Mouse (Mus musculus): ENCODE results near the gene Ccdc32. TPM values are rescaled to one million over a fixed set of nuclear protein-coding genes. Genes with fewer than 3 reads are reported as not detected.

The Ccdc32 gene
- polyA plus RNA-seq, 1 experiment from 2014 or later: 16.3 TPM

- Histone ChIP-seq H3K4me3 (peak overlapping the region; percentile 57), H3K27ac (ENCODE audit: poor library complexity, severe bottlenecking) (no peak overlapping the region), H3K4me1 (replicated peaks) (peaks cover 14% of the 10 kb centered on the region; the same call in 1 of the 2 replicates), H3K9me3 (replicated peaks) (no peaks in the 10 kb centered on the region), H3K36me3 (no peaks in the 10 kb centered on the region), H3K9ac (peak overlapping the region; percentile 73; the same call in 1 of the 2 replicates), H3K4me2 (peak overlapping the region; percentile 76), H3K27me3 (replicated peaks) (peaks cover 35% of the 10 kb centered on the region)
- ATAC-seq (ENCODE audit: insufficient number of reproducible peaks, low FRiP score): no peak
- 12% methylated on average over 5 of the region's 5 CpGs for WGBS
Observed at GRCm38 (mm10) chr2:118976941-118977340, 52.3 kb downstream of the Ccdc32 start.

GRCm38 (mm10) chr2:118976282-118976929 is 52.8 kb downstream of the Ccdc32 start:
- Histone ChIP-seq H3K4me2 (peak overlapping the region; percentile 76), H3K4me3 (peak overlapping the region; percentile 57), H3K27me3 (replicated peaks) (peaks cover 34% of the 10 kb centered on the region), H3K9me3 (replicated peaks) (no peaks in the 10 kb centered on the region), H3K36me3 (no peaks in the 10 kb centered on the region), H3K4me1 (replicated peaks) (peaks cover 14% of the 10 kb centered on the region; the same call in 1 of the 2 replicates), H3K9ac (peak overlapping the region; percentile 73), H3K27ac (ENCODE audit: poor library complexity, severe bottlenecking) (no peak overlapping the region)
- peak; percentile 88 for ATAC-seq (ENCODE audit: insufficient number of reproducible peaks, low FRiP score)
- under 1% methylated on average over 57 of the region's 57 CpGs for WGBS

GRCm38 (mm10) chr2:118975855-118976254 is 53.3 kb downstream of the Ccdc32 start:
- Histone ChIP-seq H3K27ac (ENCODE audit: poor library complexity, severe bottlenecking) (no peak overlapping the region), H3K27me3 (replicated peaks) (peaks cover 31% of the 10 kb centered on the region), H3K9me3 (replicated peaks) (no peaks in the 10 kb centered on the region), H3K36me3 (no peaks in the 10 kb centered on the region), H3K4me3 (peak overlapping the region; percentile 57), H3K4me1 (replicated peaks) (peaks cover 14% of the 10 kb centered on the region; the same call in 1 of the 2 replicates), H3K9ac (peak overlapping the region; percentile 73), H3K4me2 (peak overlapping the region; percentile 76)
- WGBS: 8% methylated on average over 15 of the region's 15 CpGs
- peak; percentile 1; the same call in 1 of the 2 replicates for ATAC-seq (ENCODE audit: insufficient number of reproducible peaks, low FRiP score)

- ATAC-seq (ENCODE audit: insufficient number of reproducible peaks, low FRiP score): peak; percentile 58; the same call in 1 of the 2 replicates
- Histone ChIP-seq H3K36me3 (no peaks in the 10 kb centered on the region), H3K9ac (peak overlapping the region; percentile 64), H3K27me3 (replicated peaks) (peaks cover 32% of the 10 kb centered on the region), H3K4me3 (peak overlapping the region; percentile 43), H3K27ac (ENCODE audit: poor library complexity, severe bottlenecking) (no peak overlapping the region), H3K9me3 (replicated peaks) (no peaks in the 10 kb centered on the region), H3K4me1 (replicated peaks) (peaks cover 14% of the 10 kb centered on the region; the same call in 1 of the 2 replicates), H3K4me2 (peak overlapping the region; percentile 83)
- under 1% methylated on average over 33 of the region's 33 CpGs for WGBS
Observed at GRCm38 (mm10) chr2:118972687-118973376, 56.4 kb downstream of the Ccdc32 start.

GRCm38 (mm10) chr2:118972048-118972447 is 57.1 kb downstream of the Ccdc32 start:
- Histone ChIP-seq H3K4me3 (no peak overlapping the region), H3K27ac (ENCODE audit: poor library complexity, severe bottlenecking) (no peak overlapping the region), H3K4me1 (replicated peaks) (peaks cover 12% of the 10 kb centered on the region; the same call in 1 of the 2 replicates), H3K36me3 (no peaks in the 10 kb centered on the region), H3K9me3 (replicated peaks) (no peaks in the 10 kb centered on the region), H3K9ac (no peak overlapping the region), H3K27me3 (replicated peaks) (peaks cover 26% of the 10 kb centered on the region), H3K4me2 (no peak overlapping the region)
- ATAC-seq (ENCODE audit: insufficient number of reproducible peaks, low FRiP score): no peak
- WGBS: 78% methylated on average over 5 of the region's 5 CpGs

GRCm38 (mm10) chr2:118969585-118970147 is 59.5 kb downstream of the Ccdc32 start:
- Histone ChIP-seq H3K4me3 (no peak overlapping the region), H3K36me3 (no peaks in the 10 kb centered on the region), H3K4me1 (replicated peaks) (0 out of 2 replicates have a peak, but pooled peaks cover 3% of the 10 kb centered on the region), H3K27me3 (replicated peaks) (peaks cover 14% of the 10 kb centered on the region), H3K27ac (ENCODE audit: poor library complexity, severe bottlenecking) (no peak overlapping the region), H3K4me2 (no peak overlapping the region), H3K9me3 (replicated peaks) (no peaks in the 10 kb centered on the region), H3K9ac (no peak overlapping the region)
- no peak for ATAC-seq (ENCODE audit: insufficient number of reproducible peaks, low FRiP score)
- WGBS: 72% methylated on average over 11 of the region's 11 CpGs

Other genes with a start within 250 kb of the Ccdc32 start
- gene Disp2, start 249.7 kb downstream of the Ccdc32 start, polyA plus RNA-seq (2016; fragmentation: Nextera tagmentation; extraction: Ambion mirVana): 0.10 and 0.23 TPM in 2 replicates
- gene Knstrn, start 215.4 kb downstream of the Ccdc32 start, polyA plus RNA-seq (2016; fragmentation: Nextera tagmentation; extraction: Ambion mirVana): 109 and 115 TPM in 2 replicates
- 68.2 and 68.7 TPM in 2 replicates for gene Ivd, start 167.4 kb downstream of the Ccdc32 start, polyA plus RNA-seq (2016; fragmentation: Nextera tagmentation; extraction: Ambion mirVana)
- 4.5 and 4.8 TPM in 2 replicates for gene Bahd1, start 129.0 kb downstream of the Ccdc32 start, polyA plus RNA-seq (2016; fragmentation: Nextera tagmentation; extraction: Ambion mirVana)
- gene Chst14, start 102.9 kb downstream of the Ccdc32 start, polyA plus RNA-seq (2016; fragmentation: Nextera tagmentation; extraction: Ambion mirVana): 23.9 and 25.4 TPM in 2 replicates
- 4.5 and 5.0 TPM in 2 replicates for gene Rpusd2, start 5.4 kb upstream of the Ccdc32 start, polyA plus RNA-seq (2016; fragmentation: Nextera tagmentation; extraction: Ambion mirVana)
- 39.0 and 39.4 TPM in 2 replicates for gene Knl1, start 17.7 kb upstream of the Ccdc32 start, polyA plus RNA-seq (2016; fragmentation: Nextera tagmentation; extraction: Ambion mirVana)
- 32.2 and 33.3 TPM in 2 replicates for gene Rad51, start 83.4 kb upstream of the Ccdc32 start, polyA plus RNA-seq (2016; fragmentation: Nextera tagmentation; extraction: Ambion mirVana)
- 29.2 and 31.0 TPM in 2 replicates for gene Rmdn3, start 127.6 kb upstream of the Ccdc32 start, polyA plus RNA-seq (2016; fragmentation: Nextera tagmentation; extraction: Ambion mirVana)
- 4.5 and 5.0 TPM in 2 replicates for gene Gchfr, start 138.4 kb upstream of the Ccdc32 start, polyA plus RNA-seq (2016; fragmentation: Nextera tagmentation; extraction: Ambion mirVana)
- 0.34 and 0.46 TPM in 2 replicates for gene Gm14137, start 145.1 kb upstream of the Ccdc32 start, polyA plus RNA-seq (2016; fragmentation: Nextera tagmentation; extraction: Ambion mirVana)
- 31.6 and 36.5 TPM in 2 replicates for gene Zfyve19, start 179.2 kb upstream of the Ccdc32 start, polyA plus RNA-seq (2016; fragmentation: Nextera tagmentation; extraction: Ambion mirVana)
- 12.0 and 12.6 TPM in 2 replicates for gene Dnajc17, start 179.4 kb upstream of the Ccdc32 start, polyA plus RNA-seq (2016; fragmentation: Nextera tagmentation; extraction: Ambion mirVana)
- gene Ppp1r14d, start 200.5 kb upstream of the Ccdc32 start, polyA plus RNA-seq (2016; fragmentation: Nextera tagmentation; extraction: Ambion mirVana): not detected in 2 replicates
- 0.82 and 1.00 TPM in 2 replicates for gene Spint1, start 208.0 kb upstream of the Ccdc32 start, polyA plus RNA-seq (2016; fragmentation: Nextera tagmentation; extraction: Ambion mirVana)
- gene Rhov, start 241.9 kb upstream of the Ccdc32 start, polyA plus RNA-seq (2016; fragmentation: Nextera tagmentation; extraction: Ambion mirVana): 0.10 and 0.13 TPM in 2 replicates

Measured in heart, embryonic 12.5 days (tissue).